Mouse (Mus musculus) heart, embryonic 16.5 days (tissue): ENCODE results near the gene Ppp2r3d. TPM values are rescaled to one million over a fixed set of nuclear protein-coding genes. Genes with fewer than 3 reads are reported as not detected.
"Not testable (repeated sequence)": the region's sequence is repeated elsewhere in the genome, so short reads cannot be mapped to it uniquely, and the experiment has no call there.

Experiments used
- ATAC-seq: fragments of 200-750 bp; cut with Nextera tagmentation; replicated peaks from 2 replicates; pipeline ENCODE4 v1.8.0; 2017; ENCODE audit warnings: moderate number of reproducible peaks; ENCODE audit not compliant: insufficient read depth, low FRiP score; ENCODE audit errors: extremely low read depth
- H3K27ac ChIP-seq: fragments of 300-500 bp; sonication (generic); 2 replicates; pipeline ENCODE4 v1.5.1; 2014; ENCODE audit warnings: mild to moderate bottlenecking, low read length, control low read depth, moderate library complexity
- H3K27me3 ChIP-seq: fragments of 300-500 bp; sonication (generic); 2 replicates; pipeline ENCODE4 v1.6.1; 2014; ENCODE audit warnings: low read length, mixed read lengths; ENCODE audit not compliant: control insufficient read depth, insufficient read depth
- H3K36me3 ChIP-seq: fragments of 300-500 bp; sonication (generic); 2 replicates; pipeline ENCODE4 v1.6.1; 2014; ENCODE audit not compliant: control insufficient read depth, insufficient read depth
- H3K4me1 ChIP-seq: fragments of 300-500 bp; sonication (generic); 2 replicates; pipeline ENCODE4 v1.6.1; 2014; ENCODE audit warnings: low read length, mixed read lengths; ENCODE audit not compliant: control insufficient read depth, insufficient read depth
- H3K4me2 ChIP-seq: fragments of 300-500 bp; sonication (generic); 2 replicates; pipeline ENCODE4 v1.6.1; 2014; ENCODE audit warnings: low read depth, mild to moderate bottlenecking, control low read depth, low read length
- H3K4me3 ChIP-seq: fragments of 300-500 bp; sonication (generic); 2 replicates; pipeline ENCODE4 v1.5.1; 2014; ENCODE audit warnings: mild to moderate bottlenecking, control low read depth, low read length
- H3K9ac ChIP-seq: fragments of 300-500 bp; sonication (generic); 2 replicates; pipeline ENCODE4 v1.6.1; 2014; ENCODE audit warnings: low read length, control low read depth
- H3K9me3 ChIP-seq: fragments of 300-500 bp; sonication (generic); replicated peaks from 2 replicates; pipeline ENCODE4 v1.6.1; 2016; ENCODE audit warnings: low read length; ENCODE audit not compliant: control insufficient read depth
- WGBS: fragments of 180-500 bp; shearing (Covaris S2); extraction: QIAGEN DNeasy Blood & Tissue Kit; methylation state at CpG from one replicate; pipeline ENCODE4 v1.1.7; 2014; 5-methylcytosine and 5-hydroxymethylcytosine counted together
- polyA plus RNA-seq: library from polyadenylated mRNA; unstranded; fragments of >200 nt; fragmentation: Nextera tagmentation; extraction: Ambion mirVana; gene quantifications from 2 replicates; pipeline ENCODE4 v1.2.1, GENCODE M21; 2015

The Ppp2r3d gene
- 143 TPM in 2 replicates for polyA plus RNA-seq

GRCm38 (mm10) chr9:124476096-124476902, at the start of gene Ppp2r3d:
TSS of gene Ppp2r3d (minus strand) at chr9:124476898.
- Histone ChIP-seq H3K9ac (no peak within 1 kb of the TSS), H3K4me2 (peak within 1 kb of the TSS; percentile 23; the same call in 1 of the 2 replicates), H3K27ac (peak within 1 kb of the TSS; percentile 90), H3K4me3 (no peak within 1 kb of the TSS), H3K27me3 (no peaks in the 10 kb centered on the region), H3K9me3 (peaks cover 3% of the 10 kb centered on the region; the same call in 1 of the 2 replicates), H3K36me3 (peaks cover 13% of the 10 kb centered on the region), H3K4me1 (peaks cover 18% of the 10 kb centered on the region)
- WGBS: 96% methylated on average over 22 of the region's 22 CpGs
- no peak for ATAC-seq

- WGBS: 82% methylated on average over 2 of the region's 2 CpGs
- H3K9me3 ChIP-seq, H3K4me3 ChIP-seq, H3K4me1 ChIP-seq, ATAC-seq, H3K27me3 ChIP-seq, H3K4me2 ChIP-seq, H3K27ac ChIP-seq, H3K36me3 ChIP-seq, H3K9ac ChIP-seq: not testable (repeated sequence)
Observed at GRCm38 (mm10) chr9:124493693-124494092, 17.0 kb upstream of the Ppp2r3d start, which contains the start of gene Gm21836. TSS of gene Gm21836 (minus strand) at chr9:124493793.

DNA sequence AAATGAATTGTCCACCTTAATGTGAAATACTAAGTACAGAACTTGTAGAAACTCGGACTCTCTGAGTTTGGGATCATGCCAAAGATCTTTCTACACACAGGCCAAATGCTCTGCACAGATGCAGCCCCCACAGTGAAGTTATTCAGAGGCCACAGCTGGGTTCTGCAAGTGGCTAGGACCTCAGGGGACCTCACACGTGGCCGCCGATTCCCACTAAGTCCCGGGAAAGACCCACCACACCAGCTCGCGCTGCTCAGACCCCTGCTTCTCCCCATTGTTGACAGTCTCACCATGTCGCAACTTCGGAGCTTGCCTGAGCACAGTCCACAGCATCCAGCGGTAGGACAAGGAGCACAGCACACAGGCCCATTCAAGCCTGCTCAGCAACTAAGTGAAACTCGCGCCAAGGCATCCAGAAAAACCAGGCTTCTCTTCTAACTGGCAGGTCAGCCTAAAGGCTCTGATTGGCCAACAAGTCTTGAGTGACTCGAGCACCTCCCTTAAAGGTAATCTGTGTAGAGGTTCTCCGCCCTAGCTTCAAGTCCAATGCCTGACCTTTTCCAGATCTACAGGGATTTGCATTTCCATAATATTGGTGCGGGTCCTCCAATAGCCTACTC, 3.8 kb upstream of the Ppp2r3d start:
- not testable (repeated sequence) for H3K9me3 ChIP-seq, H3K4me3 ChIP-seq, H3K27me3 ChIP-seq, H3K9ac ChIP-seq, ATAC-seq
- 48% methylated on average over 12 of the region's 15 CpGs for WGBS
- peaks cover 18% of the 10 kb centered on the region for H3K4me1 ChIP-seq
- H3K27ac ChIP-seq: peak overlapping the region; percentile 57; the same call in 1 of the 2 replicates
- peak overlapping the region; percentile 30; the same call in 1 of the 2 replicates for H3K4me2 ChIP-seq
- H3K36me3 ChIP-seq: peaks cover 13% of the 10 kb centered on the region

GRCm38 (mm10) chr9:124478081-124478480, 1.4 kb upstream of the Ppp2r3d start:
- H3K9ac ChIP-seq: no peak overlapping the region
- H3K4me1 ChIP-seq: peaks cover 18% of the 10 kb centered on the region
- peak; percentile 87 for ATAC-seq
- no peak overlapping the region for H3K4me3 ChIP-seq
- peaks cover 13% of the 10 kb centered on the region for H3K36me3 ChIP-seq
- H3K27ac ChIP-seq: peak overlapping the region; percentile 90
- peaks cover 3% of the 10 kb centered on the region; the same call in 1 of the 2 replicates for H3K9me3 ChIP-seq
- H3K27me3 ChIP-seq: no peaks in the 10 kb centered on the region
- 11% methylated on average over 3 of the region's 3 CpGs for WGBS
- peak overlapping the region; percentile 45 for H3K4me2 ChIP-seq

- no peak for ATAC-seq
- peaks cover 3% of the 10 kb centered on the region; the same call in 1 of the 2 replicates for H3K9me3 ChIP-seq
Observed at GRCm38 (mm10) chr9:124475689-124476088, 1.0 kb downstream of the Ppp2r3d start.

GRCm38 (mm10) chr9:124456572-124456971, 20.1 kb downstream of the Ppp2r3d start:
- no peaks in the 10 kb centered on the region for H3K9me3 ChIP-seq
- H3K4me1 ChIP-seq: no peaks in the 10 kb centered on the region
- peak; percentile 63; the same call in 1 of the 2 replicates for ATAC-seq
- no peak overlapping the region for H3K4me3 ChIP-seq
- H3K27ac ChIP-seq: no peak overlapping the region
- no peak overlapping the region for H3K9ac ChIP-seq
- H3K4me2 ChIP-seq: no peak overlapping the region
- no peaks in the 10 kb centered on the region for H3K36me3 ChIP-seq
- WGBS: 3% methylated on average over 1 of the region's 1 CpGs
- H3K27me3 ChIP-seq: no peaks in the 10 kb centered on the region

More at GRCm38 (mm10) chr9:124475689-124476088, 1.0 kb downstream of the Ppp2r3d start:
- H3K4me3 ChIP-seq: no peak overlapping the region
- no peak overlapping the region for H3K4me2 ChIP-seq
- no peaks in the 10 kb centered on the region for H3K27me3 ChIP-seq
- no peak overlapping the region for H3K9ac ChIP-seq
- no peak overlapping the region for H3K27ac ChIP-seq
- 87% methylated on average over 15 of the region's 15 CpGs for WGBS
- H3K36me3 ChIP-seq: peaks cover 13% of the 10 kb centered on the region
- peaks cover 15% of the 10 kb centered on the region for H3K4me1 ChIP-seq

DNA sequence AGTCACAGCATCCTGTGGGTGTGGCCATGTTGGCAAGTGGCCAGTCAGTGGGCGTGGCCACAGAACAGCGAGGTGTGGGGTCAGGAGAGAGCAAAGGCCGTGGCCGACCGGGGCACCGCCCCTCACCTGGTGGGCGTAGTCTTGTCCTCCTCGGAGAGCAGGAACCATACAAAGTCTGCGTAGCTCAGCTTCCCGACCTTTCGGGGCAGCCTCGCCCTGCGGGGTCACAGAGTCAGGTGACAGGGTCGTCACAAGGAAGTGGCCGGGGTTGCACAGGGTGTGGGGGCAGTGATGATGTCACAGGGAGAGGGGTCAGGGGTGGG, 34.2 kb downstream of the Ppp2r3d start:
- Histone ChIP-seq H3K4me2 (no peak overlapping the region), H3K27me3 (no peaks in the 10 kb centered on the region), H3K4me3 (no peak overlapping the region), H3K36me3 (peaks cover 37% of the 10 kb centered on the region), H3K4me1 (no peaks in the 10 kb centered on the region), H3K9me3 (peaks cover 34% of the 10 kb centered on the region), H3K9ac (no peak overlapping the region), H3K27ac (no peak overlapping the region)
- 97% methylated on average over 15 of the region's 15 CpGs for WGBS
- 0 out of 2 replicates have a peak, but pooled peaks have one; percentile 6 for ATAC-seq

GRCm38 (mm10) chr9:124441681-124442532, 34.8 kb downstream of the Ppp2r3d start:
- H3K9ac ChIP-seq: no peak overlapping the region
- H3K27ac ChIP-seq: no peak overlapping the region
- peaks cover 37% of the 10 kb centered on the region for H3K36me3 ChIP-seq
- 98% methylated on average over 45 of the region's 45 CpGs for WGBS
- H3K9me3 ChIP-seq: peaks cover 34% of the 10 kb centered on the region
- H3K4me3 ChIP-seq: no peak overlapping the region
- no peak overlapping the region for H3K4me2 ChIP-seq
- no peak for ATAC-seq
- H3K4me1 ChIP-seq: no peaks in the 10 kb centered on the region
- H3K27me3 ChIP-seq: no peaks in the 10 kb centered on the region
